Mouse (Mus musculus) forebrain, embryonic 16.5 days (tissue): ENCODE measurements at regions not wholly inside any gene's neighbourhood (a gene's known extent, or its start where the extent isn't known, plus 50 kb on each side); places are given as distances from the start of the nearest gene placed in this dataset.

Experiments used
- ATAC-seq: fragments of 200-750 bp; cut with Nextera tagmentation; 2 replicates; pipeline ENCODE4 v1.8.0; 2017; ENCODE audit warnings: mild to moderate bottlenecking, moderate library complexity
- H3K27ac ChIP-seq: fragments of 300-500 bp; sonication (generic); 2 replicates; pipeline ENCODE4 v1.5.1; 2014; ENCODE audit warnings: low read length, control low read depth
- H3K27me3 ChIP-seq: fragments of 300-500 bp; sonication (generic); replicated peaks from 2 replicates; pipeline ENCODE4 v1.6.1; 2014; ENCODE audit warnings: low read length; ENCODE audit not compliant: control insufficient read depth, insufficient read depth
- H3K36me3 ChIP-seq: fragments of 300-500 bp; sonication (generic); 2 replicates; pipeline ENCODE4 v1.6.1; 2014; ENCODE audit not compliant: control insufficient read depth, insufficient read depth
- H3K4me1 ChIP-seq: fragments of 300-500 bp; sonication (generic); replicated peaks from 2 replicates; pipeline ENCODE4 v1.6.1; 2014; ENCODE audit warnings: low read length; ENCODE audit not compliant: control insufficient read depth, insufficient read depth
- H3K4me2 ChIP-seq: fragments of 300-500 bp; sonication (generic); 2 replicates; pipeline ENCODE4 v1.6.1; 2014; ENCODE audit warnings: mild to moderate bottlenecking, low read length, control low read depth
- H3K4me3 ChIP-seq: fragments of 300-500 bp; sonication (generic); replicated peaks from 2 replicates; pipeline ENCODE4 v1.5.1; 2014; ENCODE audit warnings: mild to moderate bottlenecking, low read length, control low read depth
- H3K9ac ChIP-seq: fragments of 300-500 bp; sonication (generic); replicated peaks from 2 replicates; pipeline ENCODE4 v1.6.1; 2014; ENCODE audit warnings: low read depth, low read length, control low read depth
- H3K9me3 ChIP-seq: fragments of 300-500 bp; sonication (generic); 2 replicates; pipeline ENCODE4 v1.6.1; 2016; ENCODE audit warnings: low read length; ENCODE audit not compliant: control insufficient read depth
- WGBS: fragments of 180-500 bp; shearing (Covaris S2); extraction: QIAGEN DNeasy Blood & Tissue Kit; methylation state at CpG from one replicate; pipeline ENCODE4 v1.1.7; 2014; 5-methylcytosine and 5-hydroxymethylcytosine counted together

GRCm38 (mm10) chr4:55697108-55697507 is 164.8 kb upstream of the Klf4 start:
- H3K9ac ChIP-seq = no peak overlapping the region
- no peaks in the 10 kb centered on the region for H3K9me3 ChIP-seq
- no peak overlapping the region for H3K4me3 ChIP-seq
- H3K4me1 ChIP-seq = no peaks in the 10 kb centered on the region
- WGBS = 57% methylated on average over 12 of the region's 12 CpGs
- no peak overlapping the region for H3K27ac ChIP-seq
- no peaks in the 10 kb centered on the region for H3K27me3 ChIP-seq
- H3K4me2 ChIP-seq = no peak overlapping the region
- ATAC-seq = no peak
- no peaks in the 10 kb centered on the region for H3K36me3 ChIP-seq

GRCm38 (mm10) chr4:55696428-55696827 is 164.2 kb upstream of the Klf4 start:
- H3K4me1 ChIP-seq = no peaks in the 10 kb centered on the region
- no peak overlapping the region for H3K4me2 ChIP-seq
- H3K27me3 ChIP-seq = no peaks in the 10 kb centered on the region
- no peak overlapping the region for H3K27ac ChIP-seq
- no peaks in the 10 kb centered on the region for H3K9me3 ChIP-seq
- H3K4me3 ChIP-seq = no peak overlapping the region
- WGBS = 21% methylated on average over 1 of the region's 1 CpGs
- ATAC-seq = no peak
- H3K36me3 ChIP-seq = no peaks in the 10 kb centered on the region
- no peak overlapping the region for H3K9ac ChIP-seq

GRCm38 (mm10) chr4:55695246-55695645 is 163.0 kb upstream of the Klf4 start:
- Histone ChIP-seq H3K4me2 (no peak overlapping the region), H3K9me3 (no peaks in the 10 kb centered on the region), H3K4me1 (no peaks in the 10 kb centered on the region), H3K36me3 (no peaks in the 10 kb centered on the region), H3K4me3 (no peak overlapping the region), H3K27ac (no peak overlapping the region), H3K27me3 (no peaks in the 10 kb centered on the region), H3K9ac (no peak overlapping the region)
- WGBS = 94% methylated on average over 1 of the region's 1 CpGs
- ATAC-seq = no peak

GRCm38 (mm10) chr4:55689479-55689878 is 157.2 kb upstream of the Klf4 start:
- no peak overlapping the region for H3K27ac ChIP-seq
- WGBS = 88% methylated on average over 1 of the region's 1 CpGs
- H3K36me3 ChIP-seq = no peaks in the 10 kb centered on the region

GRCm38 (mm10) chr4:55686771-55687170 is 154.5 kb upstream of the Klf4 start:
- H3K36me3 ChIP-seq = no peaks in the 10 kb centered on the region
- no peak overlapping the region for H3K9ac ChIP-seq
- no peak overlapping the region for H3K4me2 ChIP-seq
- no peak overlapping the region for H3K4me3 ChIP-seq
- no peaks in the 10 kb centered on the region for H3K27me3 ChIP-seq
- no peaks in the 10 kb centered on the region for H3K9me3 ChIP-seq
- no peaks in the 10 kb centered on the region for H3K4me1 ChIP-seq
- no peak for ATAC-seq
- 95% methylated on average over 3 of the region's 3 CpGs for WGBS
- H3K27ac ChIP-seq = no peak overlapping the region

More at GRCm38 (mm10) chr4:55689479-55689878, 157.2 kb upstream of the Klf4 start:
- ATAC-seq = no peak
- Histone ChIP-seq H3K27me3 (no peaks in the 10 kb centered on the region), H3K4me2 (no peak overlapping the region), H3K9ac (no peak overlapping the region), H3K9me3 (no peaks in the 10 kb centered on the region), H3K4me1 (no peaks in the 10 kb centered on the region), H3K4me3 (no peak overlapping the region)

GRCm38 (mm10) chr4:55672288-55672687 is 140.0 kb upstream of the Klf4 start:
- no peak for ATAC-seq
- H3K36me3 ChIP-seq = no peaks in the 10 kb centered on the region
- no peak overlapping the region for H3K9ac ChIP-seq
- no peaks in the 10 kb centered on the region for H3K9me3 ChIP-seq
- H3K4me3 ChIP-seq = no peak overlapping the region
- 55% methylated on average over 6 of the region's 6 CpGs for WGBS
- H3K27me3 ChIP-seq = no peaks in the 10 kb centered on the region
- H3K4me2 ChIP-seq = no peak overlapping the region
- H3K4me1 ChIP-seq = no peaks in the 10 kb centered on the region
- H3K27ac ChIP-seq = no peak overlapping the region

GRCm38 (mm10) chr4:55670258-55670657 is 138.0 kb upstream of the Klf4 start:
- H3K4me3 ChIP-seq = no peak overlapping the region
- H3K4me1 ChIP-seq = no peaks in the 10 kb centered on the region
- no peak overlapping the region for H3K27ac ChIP-seq
- no peak for ATAC-seq
- H3K9me3 ChIP-seq = no peaks in the 10 kb centered on the region
- 76% methylated on average over 4 of the region's 4 CpGs for WGBS
- H3K36me3 ChIP-seq = no peaks in the 10 kb centered on the region
- no peak overlapping the region for H3K9ac ChIP-seq
- H3K4me2 ChIP-seq = no peak overlapping the region
- no peaks in the 10 kb centered on the region for H3K27me3 ChIP-seq

GRCm38 (mm10) chr4:55664822-55665221 is 132.6 kb upstream of the Klf4 start:
- Histone ChIP-seq H3K4me3 (no peak overlapping the region), H3K4me2 (no peak overlapping the region), H3K9ac (no peak overlapping the region), H3K27ac (no peak overlapping the region), H3K9me3 (no peaks in the 10 kb centered on the region), H3K4me1 (no peaks in the 10 kb centered on the region), H3K36me3 (no peaks in the 10 kb centered on the region), H3K27me3 (no peaks in the 10 kb centered on the region)
- WGBS = 92% methylated on average over 4 of the region's 4 CpGs
- ATAC-seq = no peak

- H3K4me2 ChIP-seq = no peak overlapping the region
- no peaks in the 10 kb centered on the region for H3K9me3 ChIP-seq
- 41% methylated on average over 5 of the region's 5 CpGs for WGBS
- no peaks in the 10 kb centered on the region for H3K27me3 ChIP-seq
- H3K4me1 ChIP-seq = no peaks in the 10 kb centered on the region
- ATAC-seq = peak; percentile 58; the same call in 1 of the 2 replicates
- no peak overlapping the region for H3K9ac ChIP-seq
- no peaks in the 10 kb centered on the region for H3K36me3 ChIP-seq
- H3K27ac ChIP-seq = no peak overlapping the region
- H3K4me3 ChIP-seq = no peak overlapping the region
Observed at GRCm38 (mm10) chr4:55663856-55664255, 131.6 kb upstream of the Klf4 start.

GRCm38 (mm10) chr4:55662041-55662440 is 129.8 kb upstream of the Klf4 start:
- no peak for ATAC-seq
- Histone ChIP-seq H3K4me2 (no peak overlapping the region), H3K4me3 (no peak overlapping the region), H3K27me3 (no peaks in the 10 kb centered on the region), H3K36me3 (no peaks in the 10 kb centered on the region), H3K4me1 (no peaks in the 10 kb centered on the region), H3K9ac (no peak overlapping the region), H3K27ac (no peak overlapping the region), H3K9me3 (no peaks in the 10 kb centered on the region)
- WGBS = 78% methylated on average over 5 of the region's 5 CpGs
